Mouse (Mus musculus) spleen, adult 2 months (tissue): ENCODE results near the gene Sigmar1.
"Not testable (repeated sequence)": the region's sequence is repeated elsewhere in the genome, so short reads cannot be mapped to it uniquely, and the experiment has no call there.

ENCODE experiments used
- CTCF ChIP-seq: fragments of 200-500 bp; IDR thresholded peaks from 2 replicates; pipeline ENCODE4 v1.5.1; 2011; ENCODE audit warnings: mild to moderate bottlenecking, inconsistent platforms; ENCODE audit not compliant: insufficient read depth, insufficient read length, insufficient replicate concordance; ENCODE audit errors: extremely low read depth
- POLR2A ChIP-seq: fragments of 200-500 bp; IDR thresholded peaks from 2 replicates; pipeline ENCODE4 v1.6.1; 2011; ENCODE audit warnings: low read depth, low read length, inconsistent platforms

DNA sequence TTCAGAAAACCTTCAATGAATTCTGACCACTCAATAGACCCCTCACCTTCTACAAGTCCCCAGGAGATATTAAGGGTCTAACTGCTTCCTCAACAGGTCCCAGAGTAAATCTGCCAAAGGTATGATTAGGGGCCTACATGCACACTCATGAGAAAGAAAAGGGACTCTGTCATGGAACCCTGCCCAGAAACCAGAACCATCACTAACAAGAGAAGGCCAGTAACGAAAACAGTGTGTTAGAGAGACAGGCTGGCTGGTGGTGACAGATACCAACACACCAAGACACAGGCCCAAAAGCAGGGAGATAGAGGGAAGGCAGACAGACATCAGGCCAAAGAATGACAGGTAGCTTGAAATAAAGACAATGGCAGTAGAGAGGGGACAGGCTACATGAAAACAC lies 67.4 kb downstream of the Sigmar1 start:
- not testable (repeated sequence) for TF ChIP-seq POLR2A, CTCF
